Mouse (Mus musculus): ENCODE data around the gene Pecam1. TPM values are rescaled to one million over a fixed set of nuclear protein-coding genes. Genes with fewer than 3 reads are reported as not detected.
"Not testable (repeated sequence)": the region's sequence is repeated elsewhere in the genome, so short reads cannot be mapped to it uniquely, and the experiment has no call there.

Gene Pecam1
- polyA plus RNA-seq, 1 experiment from 2014 or later: 17.4 TPM

GRCm38 (mm10) chr11:106666470-106667107 is 83.8 kb downstream of the Pecam1 start:
- no peaks in the 10 kb centered on the region for H3K9me3 ChIP-seq
- no peak for ATAC-seq (ENCODE audit: low FRiP score)
- 89% methylated on average over 14 of the region's 14 CpGs for WGBS
- no peak overlapping the region for H3K4me3 ChIP-seq
- H3K27me3 ChIP-seq: no peaks in the 10 kb centered on the region
- H3K36me3 ChIP-seq: no peaks in the 10 kb centered on the region
- H3K27ac ChIP-seq: no peak overlapping the region
- H3K4me1 ChIP-seq (replicated peaks): peaks cover 13% of the 10 kb centered on the region
- no peak overlapping the region for H3K9ac ChIP-seq
- no peak overlapping the region for H3K4me2 ChIP-seq

GRCm38 (mm10) chr11:106665841-106666240 is 84.6 kb downstream of the Pecam1 start:
- Histone ChIP-seq H3K27ac (no peak overlapping the region), H3K27me3 (no peaks in the 10 kb centered on the region), H3K4me1 (replicated peaks) (peaks cover 16% of the 10 kb centered on the region), H3K9ac (no peak overlapping the region), H3K4me3 (no peak overlapping the region), H3K9me3 (no peaks in the 10 kb centered on the region), H3K4me2 (no peak overlapping the region), H3K36me3 (no peaks in the 10 kb centered on the region)
- 89% methylated on average over 2 of the region's 2 CpGs for WGBS
- no peak for ATAC-seq (ENCODE audit: low FRiP score)

GRCm38 (mm10) chr11:106665328-106665727 is 85.1 kb downstream of the Pecam1 start:
- H3K4me3 ChIP-seq: no peak overlapping the region
- H3K27me3 ChIP-seq: no peaks in the 10 kb centered on the region
- H3K4me1 ChIP-seq (replicated peaks): peaks cover 22% of the 10 kb centered on the region
- 86% methylated on average over 4 of the region's 4 CpGs for WGBS
- H3K4me2 ChIP-seq: no peak overlapping the region
- H3K27ac ChIP-seq: no peak overlapping the region
- no peak overlapping the region for H3K9ac ChIP-seq
- H3K9me3 ChIP-seq: no peaks in the 10 kb centered on the region
- ATAC-seq (ENCODE audit: low FRiP score): no peak
- H3K36me3 ChIP-seq: no peaks in the 10 kb centered on the region

GRCm38 (mm10) chr11:106664691-106665090 is 85.7 kb downstream of the Pecam1 start:
- 71% methylated on average over 8 of the region's 8 CpGs for WGBS
- Histone ChIP-seq H3K9me3 (no peaks in the 10 kb centered on the region), H3K36me3 (no peaks in the 10 kb centered on the region), H3K27me3 (no peaks in the 10 kb centered on the region), H3K27ac (no peak overlapping the region), H3K4me2 (no peak overlapping the region), H3K4me3 (no peak overlapping the region), H3K4me1 (replicated peaks) (peaks cover 22% of the 10 kb centered on the region), H3K9ac (no peak overlapping the region)
- ATAC-seq (ENCODE audit: low FRiP score): no peak

GRCm38 (mm10) chr11:106663838-106664237 is 86.6 kb downstream of the Pecam1 start:
- ATAC-seq (ENCODE audit: low FRiP score): no peak
- Histone ChIP-seq H3K9ac (no peak overlapping the region), H3K27me3 (no peaks in the 10 kb centered on the region), H3K9me3 (no peaks in the 10 kb centered on the region), H3K4me1 (replicated peaks) (peaks cover 24% of the 10 kb centered on the region), H3K4me2 (no peak overlapping the region), H3K27ac (no peak overlapping the region), H3K36me3 (no peaks in the 10 kb centered on the region), H3K4me3 (no peak overlapping the region)
- WGBS: 59% methylated on average over 6 of the region's 6 CpGs

GRCm38 (mm10) chr11:106662634-106663407 is 87.6 kb downstream of the Pecam1 start:
- no peak overlapping the region for H3K4me3 ChIP-seq
- H3K27me3 ChIP-seq: no peaks in the 10 kb centered on the region
- no peaks in the 10 kb centered on the region for H3K9me3 ChIP-seq
- no peak overlapping the region for H3K4me2 ChIP-seq
- H3K4me1 ChIP-seq (replicated peaks): peaks cover 34% of the 10 kb centered on the region
- no peaks in the 10 kb centered on the region for H3K36me3 ChIP-seq
- WGBS: 90% methylated on average over 10 of the region's 11 CpGs
- no peak for ATAC-seq (ENCODE audit: low FRiP score)
- H3K27ac ChIP-seq: no peak overlapping the region
- H3K9ac ChIP-seq: no peak overlapping the region

GRCm38 (mm10) chr11:106660453-106661081 is 89.9 kb downstream of the Pecam1 start:
- peak overlapping the region; percentile 81 for H3K27ac ChIP-seq
- H3K4me3 ChIP-seq: no peak overlapping the region
- H3K4me1 ChIP-seq (replicated peaks): peaks cover 39% of the 10 kb centered on the region
- no peak overlapping the region for H3K9ac ChIP-seq
- no peaks in the 10 kb centered on the region for H3K36me3 ChIP-seq
- H3K4me2 ChIP-seq: no peak overlapping the region
- ATAC-seq (ENCODE audit: low FRiP score): no peak
- H3K9me3 ChIP-seq: no peaks in the 10 kb centered on the region
- no peaks in the 10 kb centered on the region for H3K27me3 ChIP-seq
- WGBS: 45% methylated on average over 13 of the region's 13 CpGs

GRCm38 (mm10) chr11:106659598-106660295 is 90.7 kb downstream of the Pecam1 start:
- H3K36me3 ChIP-seq: no peaks in the 10 kb centered on the region
- no peaks in the 10 kb centered on the region for H3K9me3 ChIP-seq
- no peak overlapping the region for H3K4me2 ChIP-seq
- no peak for ATAC-seq (ENCODE audit: low FRiP score)
- WGBS: 44% methylated on average over 15 of the region's 15 CpGs
- H3K9ac ChIP-seq: no peak overlapping the region
- no peaks in the 10 kb centered on the region for H3K27me3 ChIP-seq
- no peak overlapping the region for H3K4me3 ChIP-seq
- H3K4me1 ChIP-seq (replicated peaks): peaks cover 39% of the 10 kb centered on the region
- peak overlapping the region; percentile 81 for H3K27ac ChIP-seq

- Histone ChIP-seq H3K9me3 (no peaks in the 10 kb centered on the region), H3K27ac (peak overlapping the region; percentile 75), H3K4me1 (replicated peaks) (peaks cover 39% of the 10 kb centered on the region), H3K9ac (peak overlapping the region; percentile 9; the same call in 1 of the 2 replicates), H3K4me3 (no peak overlapping the region), H3K27me3 (no peaks in the 10 kb centered on the region), H3K4me2 (0 out of 2 replicates have a peak overlapping the region, but pooled peaks have one; percentile 9), H3K36me3 (no peaks in the 10 kb centered on the region)
- peak; percentile 82 for ATAC-seq (ENCODE audit: low FRiP score)
- 24% methylated on average over 14 of the region's 14 CpGs for WGBS
Observed at GRCm38 (mm10) chr11:106658051-106658880, 92.2 kb downstream of the Pecam1 start.

GRCm38 (mm10) chr11:106656896-106657498 is 93.4 kb downstream of the Pecam1 start:
- not testable (repeated sequence) for H3K36me3 ChIP-seq; H3K9ac ChIP-seq; ATAC-seq (ENCODE audit: low FRiP score); H3K9me3 ChIP-seq; H3K4me2 ChIP-seq; H3K4me3 ChIP-seq; H3K27me3 ChIP-seq; H3K27ac ChIP-seq
- peaks cover 39% of the 10 kb centered on the region for H3K4me1 ChIP-seq (replicated peaks)
- 88% methylated on average over 5 of the region's 5 CpGs for WGBS

GRCm38 (mm10) chr11:106648347-106648746 is 102.1 kb downstream of the Pecam1 start:
- H3K36me3 ChIP-seq: no peaks in the 10 kb centered on the region
- no peaks in the 10 kb centered on the region for H3K4me1 ChIP-seq (replicated peaks)
- ATAC-seq (ENCODE audit: low FRiP score): no peak
- H3K4me3 ChIP-seq: no peak overlapping the region
- H3K9ac ChIP-seq: no peak overlapping the region
- H3K27me3 ChIP-seq: 0 out of 2 replicates have a peak, but pooled peaks cover 5% of the 10 kb centered on the region
- H3K27ac ChIP-seq: no peak overlapping the region
- 25% methylated on average over 13 of the region's 13 CpGs for WGBS
- H3K4me2 ChIP-seq: no peak overlapping the region
- no peaks in the 10 kb centered on the region for H3K9me3 ChIP-seq

All from hindbrain, embryonic 13.5 days (tissue).